Mouse (Mus musculus) E14TG2a.4 (cell line): ENCODE measurements around the gene Atp5g1.
"Not testable (repeated sequence)": the region's sequence is repeated elsewhere in the genome, so short reads cannot be mapped to it uniquely, and the experiment has no call there.

Experiments used
- H3K27me3 ChIP-seq: 2 replicates; pipeline ENCODE4 v1.6.1; 2014; ENCODE audit warnings: low read length, control low read depth; ENCODE audit not compliant: insufficient read depth
- H3K36me3 ChIP-seq: 2 replicates; pipeline ENCODE4 v1.6.1; 2014; ENCODE audit warnings: low read length, control low read depth; ENCODE audit not compliant: insufficient read depth
- H3K4me1 ChIP-seq: replicated peaks from 2 replicates; pipeline ENCODE4 v1.6.1; 2014; ENCODE audit warnings: low read depth, low read length, control low read depth
- H3K4me3 ChIP-seq: replicated peaks from 2 replicates; pipeline ENCODE4 v1.5.1; 2014; ENCODE audit warnings: mild to moderate bottlenecking, low read length
- H3K9me3 ChIP-seq: 2 replicates; pipeline ENCODE4 v1.6.1; 2014; ENCODE audit warnings: low read length, control low read depth
- CTCF ChIP-seq: conservative IDR thresholded peaks from 2 replicates; pipeline ENCODE4 v1.5.1; 2014; ENCODE audit warnings: low read length
- NANOG ChIP-seq: IDR thresholded peaks from 2 replicates; pipeline ENCODE4 v1.6.1; 2014; ENCODE audit warnings: borderline replicate concordance, low read length, mixed read lengths
- POU5F1 ChIP-seq: IDR thresholded peaks from 2 replicates; pipeline ENCODE4 v1.6.1; 2014; ENCODE audit warnings: low read length, borderline replicate concordance

Atp5g1 gene

DNA sequence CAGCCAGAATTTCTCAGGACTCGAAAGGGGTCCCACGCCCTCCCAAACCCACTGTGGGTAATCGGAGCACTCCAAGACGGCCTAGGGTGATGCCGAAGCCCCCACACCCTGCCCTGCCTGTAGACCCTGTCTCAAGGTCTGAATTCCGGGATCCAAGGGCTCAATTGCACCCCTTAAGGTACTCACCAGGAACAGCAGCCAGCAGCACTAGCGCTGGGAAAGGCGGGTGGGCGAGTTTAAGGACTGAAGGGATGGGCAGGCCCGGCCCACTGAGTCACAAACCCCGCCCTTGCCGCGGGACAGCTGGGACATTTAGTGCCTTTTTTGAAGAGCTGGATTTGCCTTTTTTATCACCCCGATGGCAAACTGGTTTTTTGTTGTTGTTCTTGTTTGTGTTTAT, 36.3 kb upstream of the Atp5g1 start, which contains the start of gene Calcoco2:
Gene Calcoco2 (minus strand): TSS at position 214 of the 400 bp plus-strand sequence.
- TF ChIP-seq POU5F1 = no peak
- TF ChIP-seq CTCF = peak; percentile 61
- H3K4me1 ChIP-seq = peaks cover 48% of the 10 kb centered on the region
- H3K4me3 ChIP-seq = peak within 1 kb of the TSS; percentile 64
- H3K27me3 ChIP-seq = no peaks in the 10 kb centered on the region
- no peaks in the 10 kb centered on the region for H3K9me3 ChIP-seq
- H3K36me3 ChIP-seq = no peaks in the 10 kb centered on the region

GRCm38 (mm10) chr11:96110950-96111349, 35.5 kb upstream of the Atp5g1 start:
- peaks cover 41% of the 10 kb centered on the region for H3K4me1 ChIP-seq
- not testable (repeated sequence) for H3K9me3 ChIP-seq, H3K27me3 ChIP-seq, H3K4me3 ChIP-seq, H3K36me3 ChIP-seq
- TF ChIP-seq CTCF = peak; percentile 56

DNA sequence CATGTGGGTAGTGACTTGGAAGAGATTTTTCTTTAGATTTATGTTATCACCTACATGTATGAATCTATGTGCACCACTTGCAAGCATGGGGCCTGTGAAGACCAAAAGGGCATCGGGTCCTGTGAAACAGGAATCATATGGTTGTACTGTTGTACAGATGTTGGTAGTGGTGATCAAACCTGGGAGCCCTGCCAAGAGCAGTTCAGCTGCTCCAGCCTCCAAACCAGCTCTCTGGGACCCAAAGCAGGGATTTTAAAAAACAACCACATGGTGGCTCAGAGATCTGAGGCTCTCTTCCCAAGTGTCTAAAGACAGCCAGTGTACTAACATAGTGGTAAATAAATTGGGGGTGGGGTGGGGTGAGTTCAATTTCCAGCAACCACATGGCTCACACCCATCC, 32.9 kb upstream of the Atp5g1 start:
- no peaks in the 10 kb centered on the region for H3K9me3 ChIP-seq
- TF ChIP-seq CTCF = no peak
- TF ChIP-seq NANOG = no peak
- no peak overlapping the region for H3K4me3 ChIP-seq
- H3K4me1 ChIP-seq = peaks cover 19% of the 10 kb centered on the region
- H3K36me3 ChIP-seq = no peaks in the 10 kb centered on the region
- H3K27me3 ChIP-seq = no peaks in the 10 kb centered on the region

DNA sequence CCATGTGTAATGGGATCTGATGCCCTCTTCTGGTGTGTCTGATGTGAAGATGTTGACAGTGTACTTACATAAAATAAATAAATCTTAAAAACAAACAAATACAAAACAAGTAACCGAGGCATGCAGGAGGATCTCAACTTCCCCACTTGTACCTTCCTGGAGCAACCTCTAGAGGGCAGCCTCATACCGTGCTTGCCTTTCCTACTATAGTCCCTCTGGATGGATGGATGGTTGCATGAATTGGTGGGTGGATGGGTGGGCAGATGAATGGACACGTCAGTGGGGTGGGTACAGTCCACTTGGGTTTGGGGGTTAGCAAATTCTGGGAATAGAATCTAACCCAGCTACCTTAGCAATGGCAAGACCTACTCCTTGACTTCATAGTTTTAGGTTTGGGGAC, 17.9 kb upstream of the Atp5g1 start:
- Histone ChIP-seq H3K4me3 (no peak overlapping the region), H3K27me3 (no peaks in the 10 kb centered on the region), H3K36me3 (no peaks in the 10 kb centered on the region), H3K4me1 (peaks cover 3% of the 10 kb centered on the region; the same call in 1 of the 2 replicates), H3K9me3 (no peaks in the 10 kb centered on the region)
- TF ChIP-seq POU5F1 = no peak
- peak; percentile 77 for TF ChIP-seq CTCF

DNA sequence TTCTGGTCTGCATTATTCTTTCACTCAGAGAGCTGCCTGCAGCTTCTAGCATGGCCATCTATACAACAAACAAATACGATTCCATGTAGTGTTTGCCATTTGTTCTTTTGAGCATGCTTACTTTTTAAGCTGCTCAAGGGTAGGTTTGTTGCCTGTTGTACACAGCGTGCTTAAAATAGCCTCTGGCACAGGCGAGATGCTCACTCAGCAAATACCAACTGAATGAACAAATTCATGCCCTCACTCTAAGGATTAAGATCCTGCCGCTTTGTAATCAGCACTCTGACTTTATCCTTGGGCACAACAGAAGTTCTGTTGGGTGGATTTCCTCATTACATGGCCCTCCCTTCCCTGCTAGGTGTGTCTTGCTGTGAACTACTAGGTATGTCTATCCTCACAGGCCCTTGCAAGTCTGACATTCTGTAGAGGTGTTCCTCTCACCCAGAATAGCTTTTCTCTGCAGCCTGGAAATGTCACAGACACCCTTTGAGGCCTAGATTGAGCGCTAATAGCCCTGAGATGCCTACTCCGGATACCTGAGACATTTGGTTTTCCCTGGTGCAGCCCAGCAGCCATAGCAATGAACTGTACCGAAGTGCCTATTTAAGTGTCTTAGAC, 17.3 kb upstream of the Atp5g1 start:
- no peak overlapping the region for H3K4me3 ChIP-seq
- no peaks in the 10 kb centered on the region for H3K9me3 ChIP-seq
- peaks cover 3% of the 10 kb centered on the region; the same call in 1 of the 2 replicates for H3K4me1 ChIP-seq
- no peaks in the 10 kb centered on the region for H3K27me3 ChIP-seq
- no peaks in the 10 kb centered on the region for H3K36me3 ChIP-seq
- TF ChIP-seq CTCF (no peak), NANOG (no peak), POU5F1 (no peak)

- no peak overlapping the region for H3K4me3 ChIP-seq
- no peaks in the 10 kb centered on the region for H3K9me3 ChIP-seq
- no peak for TF ChIP-seq POU5F1
- TF ChIP-seq NANOG = no peak
- TF ChIP-seq CTCF = peak; percentile 34
- no peaks in the 10 kb centered on the region for H3K4me1 ChIP-seq
- H3K36me3 ChIP-seq = no peaks in the 10 kb centered on the region
- no peaks in the 10 kb centered on the region for H3K27me3 ChIP-seq
Measured at GRCm38 (mm10) chr11:96091073-96091472, 15.6 kb upstream of the Atp5g1 start.

GRCm38 (mm10) chr11:96087981-96088380, 12.5 kb upstream of the Atp5g1 start:
- Histone ChIP-seq H3K4me3 (no peak overlapping the region), H3K36me3 (no peaks in the 10 kb centered on the region), H3K4me1 (peaks cover 8% of the 10 kb centered on the region), H3K9me3 (no peaks in the 10 kb centered on the region), H3K27me3 (no peaks in the 10 kb centered on the region)
- no peak for TF ChIP-seq POU5F1
- peak; percentile 43 for TF ChIP-seq CTCF
- TF ChIP-seq NANOG = no peak

DNA sequence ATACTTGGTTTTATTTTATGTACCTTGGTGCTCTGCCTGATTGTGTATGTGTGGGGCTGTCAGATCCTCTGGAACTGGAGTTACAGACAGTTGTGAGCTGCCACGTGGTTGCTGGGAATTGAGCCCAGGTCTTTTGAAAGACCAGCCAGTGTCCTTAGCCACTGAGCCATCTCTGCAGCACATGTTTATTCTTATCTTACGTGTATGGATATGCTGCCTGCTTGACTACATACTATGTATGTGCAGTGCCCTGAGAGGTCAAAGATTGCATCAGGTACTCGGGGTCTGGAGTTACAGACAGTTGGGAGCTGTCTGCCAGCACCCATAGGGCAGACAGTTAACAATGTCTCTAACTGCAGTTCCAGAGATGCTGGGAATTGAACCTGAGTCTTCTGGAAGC, 7.2 kb upstream of the Atp5g1 start:
- Histone ChIP-seq H3K4me3 (no peak overlapping the region), H3K36me3 (no peaks in the 10 kb centered on the region), H3K27me3 (no peaks in the 10 kb centered on the region), H3K9me3 (no peaks in the 10 kb centered on the region), H3K4me1 (peaks cover 8% of the 10 kb centered on the region)
- TF ChIP-seq POU5F1 = no peak
- no peak for TF ChIP-seq NANOG
- TF ChIP-seq CTCF = no peak

GRCm38 (mm10) chr11:96080736-96081135, 5.3 kb upstream of the Atp5g1 start:
- Histone ChIP-seq H3K9me3 (no peaks in the 10 kb centered on the region), H3K36me3 (no peaks in the 10 kb centered on the region), H3K27me3 (no peaks in the 10 kb centered on the region), H3K4me3 (no peak overlapping the region), H3K4me1 (peaks cover 19% of the 10 kb centered on the region)
- no peak for TF ChIP-seq CTCF
- TF ChIP-seq NANOG = no peak
- no peak for TF ChIP-seq POU5F1
